Mouse (Mus musculus): ENCODE measurements at regions not wholly inside any gene's neighbourhood (a gene's known extent, or its start where the extent isn't known, plus 50 kb on each side); places are given as distances from the start of the nearest gene placed in this dataset.

DNA sequence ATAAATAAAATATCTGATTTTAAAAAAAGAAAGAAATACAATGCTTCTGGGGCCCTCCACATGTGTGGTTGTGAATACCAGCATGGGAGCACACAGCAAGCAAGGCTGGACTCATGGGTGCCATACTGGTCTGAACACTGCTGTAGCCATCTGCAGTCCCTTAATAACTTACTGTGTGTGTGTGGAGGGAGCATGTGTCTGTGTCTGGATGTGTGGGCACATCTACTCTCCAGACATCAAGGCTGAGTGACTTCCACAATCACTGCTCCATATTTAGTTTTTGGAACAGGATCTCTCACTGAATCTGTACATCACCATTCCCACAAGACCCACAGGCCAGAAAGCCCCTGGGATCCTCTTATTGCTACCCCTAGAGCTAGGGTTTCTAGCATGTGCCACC lies 118.9 kb downstream of the Cyp26b1 start:
- H3K9ac ChIP-seq = no peak overlapping the region
- no peak overlapping the region for H3K27ac ChIP-seq (ENCODE audit: poor library complexity, severe bottlenecking)
- ATAC-seq (ENCODE audit: insufficient number of reproducible peaks, low FRiP score) = no peak
- no peaks in the 10 kb centered on the region for H3K9me3 ChIP-seq (replicated peaks)
- H3K27me3 ChIP-seq (replicated peaks) = 0 out of 2 replicates have a peak, but pooled peaks cover 8% of the 10 kb centered on the region
- H3K4me2 ChIP-seq = no peak overlapping the region
- H3K4me1 ChIP-seq (replicated peaks) = 0 out of 2 replicates have a peak, but pooled peaks cover 7% of the 10 kb centered on the region
- no peak overlapping the region for H3K4me3 ChIP-seq
- no peaks in the 10 kb centered on the region for H3K36me3 ChIP-seq

- no peak overlapping the region for H3K27ac ChIP-seq (ENCODE audit: poor library complexity, severe bottlenecking)
- 0 out of 2 replicates have a peak, but pooled peaks cover 7% of the 10 kb centered on the region for H3K4me1 ChIP-seq (replicated peaks)
- no peak overlapping the region for H3K4me2 ChIP-seq
- H3K27me3 ChIP-seq (replicated peaks) = no peaks in the 10 kb centered on the region
- no peak overlapping the region for H3K4me3 ChIP-seq
- H3K36me3 ChIP-seq = no peaks in the 10 kb centered on the region
- 59% methylated on average over 3 of the region's 3 CpGs for WGBS
- no peak overlapping the region for H3K9ac ChIP-seq
- no peaks in the 10 kb centered on the region for H3K9me3 ChIP-seq (replicated peaks)
- no peak for ATAC-seq (ENCODE audit: insufficient number of reproducible peaks, low FRiP score)
Measured at GRCm38 (mm10) chr6:84473171-84473570, 120.5 kb downstream of the Cyp26b1 start.

GRCm38 (mm10) chr6:84472287-84472686 lies 121.4 kb downstream of the Cyp26b1 start:
- no peak for ATAC-seq (ENCODE audit: insufficient number of reproducible peaks, low FRiP score)
- WGBS = 21% methylated on average over 3 of the region's 3 CpGs
- no peak overlapping the region for H3K27ac ChIP-seq (ENCODE audit: poor library complexity, severe bottlenecking)
- 0 out of 2 replicates have a peak, but pooled peaks cover 7% of the 10 kb centered on the region for H3K4me1 ChIP-seq (replicated peaks)
- H3K9me3 ChIP-seq (replicated peaks) = no peaks in the 10 kb centered on the region
- no peak overlapping the region for H3K4me2 ChIP-seq
- no peak overlapping the region for H3K9ac ChIP-seq
- H3K27me3 ChIP-seq (replicated peaks) = no peaks in the 10 kb centered on the region
- H3K4me3 ChIP-seq = no peak overlapping the region
- H3K36me3 ChIP-seq = no peaks in the 10 kb centered on the region

- no peak overlapping the region for H3K27ac ChIP-seq (ENCODE audit: poor library complexity, severe bottlenecking)
- H3K36me3 ChIP-seq = no peaks in the 10 kb centered on the region
- H3K9ac ChIP-seq = no peak overlapping the region
- WGBS = 86% methylated on average over 3 of the region's 3 CpGs
- no peaks in the 10 kb centered on the region for H3K4me1 ChIP-seq (replicated peaks)
- H3K9me3 ChIP-seq (replicated peaks) = no peaks in the 10 kb centered on the region
- no peak for ATAC-seq (ENCODE audit: insufficient number of reproducible peaks, low FRiP score)
- H3K4me2 ChIP-seq = no peak overlapping the region
- H3K4me3 ChIP-seq = no peak overlapping the region
- no peaks in the 10 kb centered on the region for H3K27me3 ChIP-seq (replicated peaks)
Measured at GRCm38 (mm10) chr6:84467319-84467718, 126.4 kb downstream of the Cyp26b1 start.

DNA sequence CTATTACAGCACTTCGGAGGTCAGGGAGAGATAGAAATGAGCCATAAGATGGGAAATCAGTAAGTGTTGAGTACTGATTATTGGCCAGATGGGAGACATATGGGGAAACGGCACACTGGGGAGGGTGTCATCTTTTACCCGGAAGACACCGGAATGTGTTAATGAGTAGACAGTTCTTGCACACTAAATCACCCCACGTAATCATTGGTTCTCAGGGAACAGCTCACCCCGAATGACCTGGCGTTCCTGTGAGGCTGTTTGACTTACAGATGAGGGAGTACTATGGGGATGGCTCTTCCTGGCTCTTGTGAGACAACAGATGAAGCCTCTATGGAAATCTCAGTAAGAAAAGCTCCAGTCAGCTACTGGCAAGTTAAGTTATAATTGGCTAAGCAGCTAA lies 127.5 kb downstream of the Cyp26b1 start:
- Histone ChIP-seq H3K27me3 (replicated peaks) (0 out of 2 replicates have a peak, but pooled peaks cover 2% of the 10 kb centered on the region), H3K9me3 (replicated peaks) (no peaks in the 10 kb centered on the region), H3K4me2 (no peak overlapping the region), H3K27ac (ENCODE audit: poor library complexity, severe bottlenecking) (no peak overlapping the region), H3K36me3 (no peaks in the 10 kb centered on the region), H3K4me3 (no peak overlapping the region), H3K4me1 (replicated peaks) (no peaks in the 10 kb centered on the region), H3K9ac (no peak overlapping the region)
- no peak for ATAC-seq (ENCODE audit: insufficient number of reproducible peaks, low FRiP score)
- WGBS = 78% methylated on average over 7 of the region's 7 CpGs

DNA sequence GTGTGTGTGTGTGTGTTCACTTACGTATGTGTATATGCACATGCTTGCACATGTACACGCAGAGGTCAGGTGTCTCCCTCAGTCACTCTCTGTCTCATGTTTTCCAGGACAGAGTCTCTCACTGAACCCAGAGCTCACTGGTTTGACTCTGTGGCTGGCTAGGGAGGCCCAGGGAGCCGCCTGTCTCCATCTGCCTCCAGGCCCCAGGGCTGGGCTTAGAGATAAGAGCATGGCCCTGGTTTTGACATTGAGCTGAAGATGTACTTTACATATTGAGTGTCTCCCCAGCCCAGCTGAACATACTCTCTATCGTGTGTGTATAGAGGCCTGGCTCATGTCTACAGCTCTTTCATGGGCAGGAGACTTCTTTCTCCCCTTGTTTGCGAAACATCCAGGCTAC lies 128.1 kb downstream of the Cyp26b1 start:
- ATAC-seq (ENCODE audit: insufficient number of reproducible peaks, low FRiP score) = no peak
- H3K4me2 ChIP-seq = no peak overlapping the region
- WGBS = 59% methylated on average over 5 of the region's 5 CpGs
- no peaks in the 10 kb centered on the region for H3K9me3 ChIP-seq (replicated peaks)
- no peaks in the 10 kb centered on the region for H3K4me1 ChIP-seq (replicated peaks)
- H3K27ac ChIP-seq (ENCODE audit: poor library complexity, severe bottlenecking) = no peak overlapping the region
- H3K9ac ChIP-seq = no peak overlapping the region
- 0 out of 2 replicates have a peak, but pooled peaks cover 7% of the 10 kb centered on the region for H3K27me3 ChIP-seq (replicated peaks)
- H3K36me3 ChIP-seq = no peaks in the 10 kb centered on the region
- no peak overlapping the region for H3K4me3 ChIP-seq

DNA sequence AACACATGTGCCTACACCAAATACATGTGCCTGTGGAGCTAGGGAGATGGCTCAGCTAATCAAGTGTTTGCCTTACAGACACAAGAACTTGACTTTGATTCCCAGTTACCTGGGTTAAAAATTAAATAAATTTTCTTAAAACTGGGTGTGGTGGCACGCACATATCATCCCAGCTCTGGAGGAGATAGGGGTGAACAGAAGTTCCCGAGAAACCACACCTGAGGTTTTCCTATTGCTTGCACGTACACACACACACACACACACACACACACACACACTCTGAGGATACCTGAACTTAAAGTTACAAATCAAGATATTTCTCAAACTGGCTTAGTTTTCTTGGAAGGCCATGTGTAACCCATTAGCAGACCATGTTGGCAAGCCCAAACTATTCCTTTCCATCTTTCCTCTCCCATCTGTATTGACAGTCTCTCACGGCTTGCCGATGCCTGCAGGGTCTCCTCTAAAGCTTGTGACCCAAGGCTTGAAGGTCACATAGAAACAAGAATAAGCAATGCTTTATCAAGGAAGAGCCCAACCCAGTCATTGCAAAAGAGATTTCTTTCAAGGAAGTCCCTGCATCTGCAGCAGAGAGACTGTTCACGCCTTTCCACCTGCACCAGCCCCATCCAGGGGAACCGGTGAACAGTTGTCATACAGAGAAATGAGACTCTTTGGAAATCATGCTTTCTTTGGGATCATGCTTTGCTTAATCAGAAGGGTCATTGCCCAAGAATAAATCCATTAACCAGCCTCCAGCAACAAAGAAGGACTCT lies 129.9 kb downstream of the Cyp26b1 start:
- 78% methylated on average over 7 of the region's 7 CpGs for WGBS
- no peak for ATAC-seq (ENCODE audit: insufficient number of reproducible peaks, low FRiP score)
- Histone ChIP-seq H3K4me3 (no peak overlapping the region), H3K4me1 (replicated peaks) (no peaks in the 10 kb centered on the region), H3K4me2 (no peak overlapping the region), H3K9ac (no peak overlapping the region), H3K9me3 (replicated peaks) (no peaks in the 10 kb centered on the region), H3K27ac (ENCODE audit: poor library complexity, severe bottlenecking) (no peak overlapping the region), H3K27me3 (replicated peaks) (0 out of 2 replicates have a peak, but pooled peaks cover 7% of the 10 kb centered on the region), H3K36me3 (no peaks in the 10 kb centered on the region)

- 0 out of 2 replicates have a peak, but pooled peaks cover 7% of the 10 kb centered on the region for H3K27me3 ChIP-seq (replicated peaks)
- no peaks in the 10 kb centered on the region for H3K9me3 ChIP-seq (replicated peaks)
- H3K4me3 ChIP-seq = no peak overlapping the region
- H3K4me2 ChIP-seq = no peak overlapping the region
- 74% methylated on average over 3 of the region's 3 CpGs for WGBS
- H3K36me3 ChIP-seq = no peaks in the 10 kb centered on the region
- ATAC-seq (ENCODE audit: insufficient number of reproducible peaks, low FRiP score) = no peak
- no peak overlapping the region for H3K9ac ChIP-seq
- no peak overlapping the region for H3K27ac ChIP-seq (ENCODE audit: poor library complexity, severe bottlenecking)
- H3K4me1 ChIP-seq (replicated peaks) = no peaks in the 10 kb centered on the region
Measured at GRCm38 (mm10) chr6:84456803-84457202, 136.9 kb downstream of the Cyp26b1 start.

- H3K27me3 ChIP-seq (replicated peaks) = peaks cover 4% of the 10 kb centered on the region
- ATAC-seq (ENCODE audit: insufficient number of reproducible peaks, low FRiP score) = no peak
- 49% methylated on average over 4 of the region's 4 CpGs for WGBS
Measured at GRCm38 (mm10) chr6:84445093-84445492, 148.6 kb downstream of the Cyp26b1 start.

GRCm38 (mm10) chr6:84442667-84443066 lies 151.0 kb downstream of the Cyp26b1 start:
- H3K9ac ChIP-seq = no peak overlapping the region
- H3K27ac ChIP-seq (ENCODE audit: poor library complexity, severe bottlenecking) = no peak overlapping the region
- peaks cover 5% of the 10 kb centered on the region; the same call in 1 of the 2 replicates for H3K9me3 ChIP-seq (replicated peaks)
- WGBS = 78% methylated on average over 1 of the region's 1 CpGs
- no peak for ATAC-seq (ENCODE audit: insufficient number of reproducible peaks, low FRiP score)
- peaks cover 14% of the 10 kb centered on the region for H3K27me3 ChIP-seq (replicated peaks)
- no peak overlapping the region for H3K4me2 ChIP-seq
- no peaks in the 10 kb centered on the region for H3K4me1 ChIP-seq (replicated peaks)
- H3K4me3 ChIP-seq = no peak overlapping the region
- no peaks in the 10 kb centered on the region for H3K36me3 ChIP-seq

More at GRCm38 (mm10) chr6:84445093-84445492, 148.6 kb downstream of the Cyp26b1 start:
- Histone ChIP-seq H3K4me1 (replicated peaks) (no peaks in the 10 kb centered on the region), H3K36me3 (no peaks in the 10 kb centered on the region), H3K4me2 (no peak overlapping the region), H3K9me3 (replicated peaks) (peaks cover 5% of the 10 kb centered on the region; the same call in 1 of the 2 replicates), H3K27ac (ENCODE audit: poor library complexity, severe bottlenecking) (no peak overlapping the region), H3K4me3 (no peak overlapping the region), H3K9ac (no peak overlapping the region)

GRCm38 (mm10) chr6:84441721-84442480 lies 151.8 kb downstream of the Cyp26b1 start:
- Histone ChIP-seq H3K4me2 (no peak overlapping the region), H3K9ac (no peak overlapping the region), H3K9me3 (replicated peaks) (peaks cover 5% of the 10 kb centered on the region; the same call in 1 of the 2 replicates), H3K4me3 (no peak overlapping the region), H3K27ac (ENCODE audit: poor library complexity, severe bottlenecking) (no peak overlapping the region), H3K36me3 (no peaks in the 10 kb centered on the region), H3K27me3 (replicated peaks) (peaks cover 21% of the 10 kb centered on the region), H3K4me1 (replicated peaks) (no peaks in the 10 kb centered on the region)
- WGBS = 67% methylated on average over 5 of the region's 5 CpGs
- no peak for ATAC-seq (ENCODE audit: insufficient number of reproducible peaks, low FRiP score)

Measured in heart, embryonic 12.5 days (tissue).